Mouse (Mus musculus): Measurements from ENCODE around the gene Syvn1.
"Not testable (repeated sequence)": the region's sequence is repeated elsewhere in the genome, so short reads cannot be mapped to it uniquely, and the experiment has no call there.

Syvn1 gene

GRCm38 (mm10) chr19:6040002-6040401 lies 6.4 kb upstream of the Syvn1 start:
- DNase-seq (ENCODE audit: low spot score in 2 of 2), result no peak

DNA sequence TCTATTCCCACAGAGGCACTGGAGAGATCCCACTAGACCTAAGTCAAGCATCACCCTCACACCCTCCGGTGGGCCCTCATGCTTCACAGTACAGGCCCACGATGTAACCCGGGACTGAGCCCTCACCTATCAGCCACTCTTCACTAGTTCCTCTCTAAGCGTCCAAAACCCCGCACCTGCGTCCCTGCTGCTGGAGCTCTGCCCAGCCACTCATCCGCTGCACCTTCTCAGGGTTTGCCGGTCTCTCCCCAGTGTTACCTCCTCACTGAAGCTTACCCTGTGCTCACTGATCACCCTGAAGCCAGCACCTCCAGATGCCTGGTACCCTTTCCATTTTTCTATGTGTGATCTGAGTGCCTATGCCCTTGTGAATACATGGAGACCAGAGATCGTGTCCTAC lies 4.1 kb upstream of the Syvn1 start:
- DNase-seq (ENCODE audit: low spot score in 2 of 2), result no peak

- DNase-seq (ENCODE audit: low spot score in 2 of 2), result not testable (repeated sequence)
These were observed 2.3 kb upstream of the Syvn1 start for GRCm38 (mm10) chr19:6044102-6044501.

- no peak for DNase-seq (ENCODE audit: low spot score in 2 of 2)
These were observed 746 bp upstream of the Syvn1 start for GRCm38 (mm10) chr19:6045366-6046293.

GRCm38 (mm10) chr19:6047154-6047898 lies 950 bp downstream of the Syvn1 start:
- DNase-seq (ENCODE audit: low spot score in 2 of 2), result no peak

GRCm38 (mm10) chr19:6047899-6048166 lies 1.5 kb downstream of the Syvn1 start:
- no peak for DNase-seq (ENCODE audit: low spot score in 2 of 2)

- DNase-seq (ENCODE audit: low spot score in 2 of 2), result no peak
These were observed 2.5 kb downstream of the Syvn1 start for GRCm38 (mm10) chr19:6048681-6049410.

GRCm38 (mm10) chr19:6052516-6052915 lies 6.1 kb downstream of the Syvn1 start:
- DNase-seq (ENCODE audit: low spot score in 2 of 2), result no peak

DNA sequence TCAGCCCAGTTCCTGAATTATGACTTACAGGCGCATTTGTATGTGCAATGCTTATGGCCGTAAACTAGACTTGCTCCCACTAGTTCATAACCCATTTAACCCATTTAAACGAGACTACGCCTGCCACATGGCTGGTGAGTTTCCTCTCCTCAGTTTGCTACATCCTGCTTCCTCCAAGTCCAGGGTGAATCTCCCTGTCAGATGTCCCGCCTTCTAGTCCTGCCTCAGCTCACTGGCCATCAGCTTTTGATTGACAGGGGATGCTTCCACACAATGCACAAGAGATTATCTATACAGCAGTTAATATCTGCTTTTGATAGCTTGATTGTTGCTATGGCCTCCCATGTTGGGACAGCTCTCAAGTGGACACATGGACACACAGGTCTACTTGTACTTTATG lies 7.9 kb downstream of the Syvn1 start:
- DNase-seq (ENCODE audit: low spot score in 2 of 2), result no peak

GRCm38 (mm10) chr19:6056696-6057095 lies 10.3 kb downstream of the Syvn1 start:
- no peak for DNase-seq (ENCODE audit: low spot score in 2 of 2)

DNA sequence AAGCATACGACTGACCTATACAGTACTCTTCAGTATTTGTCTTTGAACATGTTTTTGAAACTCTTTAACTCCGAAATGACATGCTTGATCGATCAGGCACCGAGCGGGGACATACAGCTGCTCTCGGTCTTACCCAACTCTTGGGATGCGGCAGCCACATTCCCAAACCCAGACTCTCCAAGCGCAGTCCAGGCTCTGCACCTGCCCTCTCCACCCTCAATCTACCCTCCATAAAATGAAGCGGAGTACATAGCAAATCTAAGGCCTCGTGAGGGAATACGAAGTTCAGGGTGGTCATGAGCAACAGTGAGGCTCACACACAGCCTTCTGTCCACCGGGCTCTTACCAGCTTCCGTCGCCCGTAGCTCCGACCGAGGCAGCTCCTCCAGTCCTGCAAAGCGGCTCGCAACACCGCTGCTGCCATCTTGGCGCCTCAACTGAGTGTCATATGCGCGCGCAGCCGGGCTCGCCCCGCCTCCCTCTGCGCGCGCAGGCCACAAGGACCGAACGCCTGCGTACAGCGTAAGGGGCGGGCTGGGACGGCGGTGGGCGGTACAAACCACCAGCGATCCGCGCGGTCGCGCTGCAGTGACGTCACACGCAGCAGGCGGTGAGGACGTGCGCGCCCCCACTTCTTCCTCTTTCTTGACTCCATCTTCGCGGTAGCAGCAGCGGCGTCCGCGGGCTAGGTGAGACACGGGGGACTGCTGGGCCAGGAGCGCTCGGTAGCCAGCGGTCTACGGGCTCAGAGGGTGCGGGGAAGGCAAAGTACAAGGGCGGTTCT lies 11.1 kb downstream of the Syvn1 start, which contains the start of the genes Mrpl49 and Fau:
TSS of gene Mrpl49 (minus strand) at position 473 of the 784 bp plus-strand sequence.
TSS of gene Fau (plus strand) at position 532 of the 784 bp plus-strand sequence.
- peak; percentile 98 to 99 for DNase-seq (ENCODE audit: low spot score in 2 of 2)

DNA sequence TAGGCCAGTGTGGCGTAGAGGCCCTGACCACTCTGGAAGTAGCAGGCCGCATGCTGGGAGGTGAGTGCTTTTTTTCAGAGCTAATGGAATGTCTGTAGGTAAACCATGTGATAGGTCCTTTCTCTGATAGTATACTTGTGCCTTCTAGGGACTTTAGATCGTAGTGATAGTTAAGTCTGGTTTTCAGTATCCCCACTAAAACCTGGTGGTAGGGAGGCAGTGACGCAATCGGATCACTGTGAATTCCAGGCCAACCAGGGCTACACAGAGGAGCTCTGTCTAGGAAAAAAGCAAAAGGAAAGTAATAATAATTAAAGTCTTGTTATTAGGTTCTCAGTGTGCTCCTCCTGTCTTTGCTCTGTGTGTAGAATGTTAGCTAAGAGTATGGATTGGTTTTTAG lies 12.1 kb downstream of the Syvn1 start:
- DNase-seq (ENCODE audit: low spot score in 2 of 2), result no peak

DNA sequence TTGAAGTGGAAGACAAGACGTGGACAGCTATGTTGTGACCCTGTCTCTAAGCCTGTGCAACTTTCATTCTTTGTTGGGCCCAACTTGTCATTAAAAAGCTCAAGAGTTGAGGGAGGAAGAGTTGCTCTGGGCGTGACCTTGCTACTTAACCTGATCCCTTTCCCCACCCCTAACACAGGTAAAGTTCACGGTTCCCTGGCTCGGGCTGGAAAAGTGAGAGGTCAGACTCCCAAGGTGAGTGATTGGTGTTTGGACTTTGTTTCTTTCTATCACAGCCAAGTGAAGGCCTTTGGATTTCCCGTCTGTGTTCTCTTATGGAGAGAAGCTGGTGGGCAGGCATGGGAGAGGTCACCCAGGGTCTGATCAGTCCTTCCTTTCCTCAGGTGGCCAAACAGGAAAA lies 12.6 kb downstream of the Syvn1 start:
- DNase-seq (ENCODE audit: low spot score in 2 of 2), result no peak

- DNase-seq (ENCODE audit: low spot score in 2 of 2), result peak; percentile 75 to 87
These were observed 14.7 kb downstream of the Syvn1 start, which contains the start of gene Znhit2 for GRCm38 (mm10) chr19:6061021-6061533. TSS of gene Znhit2 (plus strand) at chr19:6061192.

DNA sequence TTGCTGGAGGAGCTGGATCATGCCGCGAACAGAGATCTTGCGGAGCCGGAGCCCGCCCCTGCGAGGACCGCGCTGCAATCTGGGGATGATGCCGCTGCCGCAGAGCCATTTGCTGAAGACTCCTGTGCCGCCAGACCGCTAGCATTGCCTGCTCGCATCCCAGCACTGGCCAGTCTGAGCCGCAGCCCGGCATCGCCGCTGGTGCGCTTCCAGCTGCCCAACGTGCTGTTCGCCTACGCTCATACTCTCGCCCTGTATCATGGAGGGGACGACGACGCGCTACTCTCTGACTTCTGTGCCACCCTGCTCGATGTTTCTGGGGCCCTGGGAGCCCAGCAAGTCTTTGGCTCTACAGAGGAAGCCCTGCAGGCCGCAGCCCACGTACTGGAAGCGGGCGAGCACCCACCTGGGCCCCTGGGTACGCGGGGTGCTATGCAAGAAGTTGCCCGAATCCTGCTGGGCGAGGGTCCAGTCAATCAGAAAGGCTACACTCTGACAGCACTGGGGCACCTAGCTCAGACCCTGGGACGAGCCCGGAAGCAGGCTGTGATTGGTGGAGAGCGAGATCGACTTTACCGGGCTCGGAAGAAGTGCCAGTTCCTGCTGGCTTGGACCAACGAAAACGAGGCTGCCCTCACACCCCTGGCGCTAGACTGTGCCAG lies 15.4 kb downstream of the Syvn1 start:
- DNase-seq (ENCODE audit: low spot score in 2 of 2), result peak in 1 of 2 experiments; percentile 36

DNA sequence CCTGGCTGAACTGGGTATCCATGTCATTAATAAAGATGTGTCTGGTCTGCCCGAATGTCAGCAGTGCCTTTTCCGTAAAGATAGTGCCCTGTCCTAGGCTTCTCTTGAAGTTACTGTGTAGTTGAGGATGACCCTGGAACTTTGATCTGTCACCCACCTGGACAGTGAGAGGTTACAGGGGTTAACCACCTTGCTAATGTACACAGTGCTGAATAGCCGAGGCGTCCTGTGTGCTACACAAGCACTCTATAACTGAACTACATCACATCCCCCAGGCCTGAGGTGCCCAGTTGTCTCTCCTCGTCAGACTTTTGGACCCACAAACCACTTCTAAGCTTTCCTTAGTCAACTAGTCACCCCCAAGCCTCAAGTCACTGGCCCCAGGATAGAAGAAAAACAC lies 16.0 kb downstream of the Syvn1 start:
- DNase-seq (ENCODE audit: low spot score in 2 of 2), result no peak

DNA sequence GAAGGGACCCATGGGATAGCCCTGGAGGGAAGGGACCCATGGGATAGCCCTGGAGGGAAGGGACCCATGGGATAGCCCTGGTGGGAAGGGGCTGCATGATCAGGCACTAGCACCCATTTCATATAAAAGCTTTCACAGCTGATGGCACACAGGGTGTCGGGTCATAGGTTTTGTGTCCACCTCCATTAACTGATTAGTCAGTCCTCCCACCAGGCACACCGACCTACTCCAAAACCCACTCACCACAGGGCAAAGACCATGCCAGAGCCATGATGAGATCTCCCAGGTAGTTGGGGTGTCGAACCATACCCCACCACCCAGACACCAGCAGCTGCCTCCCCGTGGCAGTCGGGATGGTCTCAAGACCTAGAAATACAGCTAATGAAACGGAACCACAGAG lies 16.7 kb downstream of the Syvn1 start:
- no peak for DNase-seq (ENCODE audit: low spot score in 2 of 2)

GRCm38 (mm10) chr19:6066571-6066970 lies 20.2 kb downstream of the Syvn1 start:
- no peak for DNase-seq (ENCODE audit: low spot score in 2 of 2)

DNA sequence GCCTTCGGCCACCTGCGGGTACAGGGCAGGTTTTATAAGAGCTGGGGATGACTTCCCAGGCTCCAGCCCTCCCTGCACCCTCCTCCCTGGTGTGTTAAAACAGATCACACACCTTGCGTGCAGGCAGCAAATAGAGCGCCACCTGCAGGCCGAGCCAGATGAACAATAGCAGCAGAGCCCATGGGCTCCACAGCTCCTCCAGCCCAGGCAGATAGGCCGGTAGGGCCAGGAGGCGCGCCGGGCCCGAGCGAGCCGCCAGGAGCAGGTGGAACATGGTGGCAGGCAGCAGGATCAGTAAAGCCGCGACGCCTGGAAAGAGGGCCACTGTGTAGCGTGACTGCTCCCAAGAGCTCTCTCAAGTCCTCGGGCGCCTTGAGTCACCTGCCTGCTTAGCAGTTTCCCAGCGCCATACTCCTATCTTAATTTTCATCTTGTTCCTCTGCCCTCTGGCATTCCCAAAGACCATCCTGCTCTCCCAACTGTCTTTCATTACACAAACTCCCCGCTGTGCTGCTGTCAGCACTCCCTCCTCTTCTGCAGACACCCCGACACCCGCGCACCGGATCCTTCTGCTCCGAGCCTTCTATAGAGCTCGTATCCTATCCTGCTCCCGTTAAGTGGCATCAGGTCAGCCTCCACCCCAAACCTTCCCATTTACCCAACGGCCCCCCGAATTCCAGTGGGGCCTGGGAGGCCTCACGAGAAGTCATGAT lies 20.8 kb downstream of the Syvn1 start:
- DNase-seq (ENCODE audit: low spot score in 2 of 2), result peak; percentile 82 to 86

All from cerebellum, postnatal 4 days (tissue).